Mouse (Mus musculus): ENCODE measurements around the gene Enpp4.

GRCm38 (mm10) chr17:44134545-44134944 lies 28.9 kb upstream of the Enpp4 start:
- TF ChIP-seq POLR2A (IDR thresholded peaks at IDR 0.05; ENCODE audit: low read depth, low read length) (peak; percentile 63; the same call in 1 of the 2 replicates), CTCF (IDR thresholded peaks at IDR 0.05; ENCODE audit: extremely low read depth, insufficient read length, insufficient replicate concordance, low read depth, low read length) (no peak)
